Mouse (Mus musculus) heart, adult 11 months (tissue): Measurements from ENCODE around the gene Cbx2.

ENCODE experiments used
- DNase-seq: peaks from one replicate; pipeline ENCODE4 v3.0.0; 2022

Gene Cbx2

DNA sequence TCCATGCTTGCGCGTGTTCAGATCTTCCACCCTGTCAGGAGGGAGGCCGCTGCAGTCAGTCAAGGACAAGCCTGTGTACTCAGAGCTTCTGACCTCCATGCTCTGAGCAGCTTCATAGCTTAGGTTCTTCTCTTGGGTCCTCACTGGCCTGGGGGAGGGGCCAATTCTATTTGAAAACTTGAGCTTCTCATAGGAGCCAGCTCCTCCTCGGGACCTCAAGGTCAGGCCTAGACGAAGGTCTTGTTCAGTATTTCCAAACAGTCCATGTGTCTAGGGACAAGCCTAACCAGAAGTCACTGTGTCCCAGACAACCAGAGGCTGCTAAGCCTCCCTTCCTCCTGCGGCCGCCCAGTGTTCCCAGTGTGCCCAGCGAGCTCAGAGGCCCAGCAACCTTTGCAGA, 44.1 kb downstream of the Cbx2 start:
- no peak for DNase-seq

DNA sequence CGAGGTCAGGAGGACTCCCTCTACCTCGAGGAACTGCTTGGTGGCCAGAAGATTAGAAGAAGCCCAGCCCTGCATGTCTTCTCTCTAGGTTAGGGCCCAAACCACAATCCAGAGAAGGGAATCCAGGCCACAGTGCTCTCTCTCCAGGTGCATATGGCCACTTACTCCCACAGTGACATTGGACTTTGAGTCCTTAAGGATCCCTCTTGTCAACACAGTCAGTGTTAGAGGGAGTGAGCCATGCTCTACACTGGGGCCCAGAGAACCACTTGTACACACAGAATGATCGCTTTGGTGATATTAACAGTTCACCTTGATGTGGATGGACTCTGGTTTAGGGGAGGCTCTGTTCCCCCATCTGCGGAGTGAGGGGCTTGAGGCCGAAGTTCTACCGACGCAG, 49.5 kb downstream of the Cbx2 start:
- DNase-seq: no peak

GRCm38 (mm10) chr11:119072986-119073385, 50.2 kb downstream of the Cbx2 start:
- DNase-seq: no peak

- DNase-seq: no peak
These were observed 51.2 kb downstream of the Cbx2 start for GRCm38 (mm10) chr11:119073876-119074433.

DNA sequence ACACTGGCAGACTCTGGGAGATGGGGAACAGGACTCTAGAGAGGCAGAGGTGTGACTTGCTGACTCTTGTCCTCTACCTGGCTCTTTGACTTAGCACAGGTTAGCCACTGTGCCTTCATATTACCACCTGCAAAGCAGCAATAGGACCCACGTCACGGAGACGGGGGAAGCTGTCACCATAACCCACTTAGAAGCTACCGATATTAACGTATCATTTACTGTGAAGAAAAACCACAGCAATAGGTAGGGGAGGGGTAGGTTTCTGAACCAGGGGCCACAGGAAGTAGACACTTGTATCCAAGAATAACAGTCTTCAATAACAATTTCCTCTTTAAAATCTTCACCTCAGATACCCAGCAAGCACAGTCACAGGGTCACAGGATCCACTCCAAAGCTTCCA, 53.0 kb downstream of the Cbx2 start:
- no peak for DNase-seq

- DNase-seq: no peak
These were observed 55.0 kb downstream of the Cbx2 start for GRCm38 (mm10) chr11:119077755-119078154.

- peak; percentile 96 for DNase-seq
These were observed 56.1 kb downstream of the Cbx2 start for GRCm38 (mm10) chr11:119078691-119079444.

DNA sequence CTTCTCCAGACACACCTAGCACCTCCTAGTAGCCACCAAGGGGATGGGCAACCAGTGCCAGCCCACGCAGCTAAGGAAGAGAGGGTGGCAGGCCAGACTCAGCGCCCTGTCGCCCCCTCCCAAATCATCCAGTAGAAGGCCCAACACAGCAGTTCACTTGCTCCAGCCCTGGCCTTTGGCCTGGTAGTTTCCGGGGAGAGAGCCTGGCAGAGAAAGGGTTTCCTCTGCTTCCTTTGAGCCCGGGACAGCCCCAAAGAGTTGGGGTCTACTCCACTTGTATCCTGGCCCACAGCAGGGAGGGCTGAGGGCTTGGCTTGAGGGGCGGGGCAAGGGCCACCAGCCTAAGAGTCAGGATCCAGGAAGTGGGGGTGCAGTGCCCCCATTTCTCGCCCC, 56.7 kb downstream of the Cbx2 start:
- DNase-seq: no peak

GRCm38 (mm10) chr11:119080461-119081147, 57.8 kb downstream of the Cbx2 start:
- DNase-seq: no peak
